Mouse (Mus musculus) hindbrain, postnatal 0 days (tissue): ENCODE results near the gene Gm20388. TPM values are rescaled to one million over a fixed set of nuclear protein-coding genes. Genes with fewer than 3 reads are reported as not detected.

Source experiments
- ATAC-seq: fragments of 200-750 bp; cut with Nextera tagmentation; 2 replicates; pipeline ENCODE4 v1.8.0; 2017; ENCODE audit warnings: mild to moderate bottlenecking, moderate TSS enrichment, moderate library complexity
- DNase-seq: peaks from one replicate; pipeline ENCODE4 v3.0.0-alpha.2; 2015; ENCODE audit warnings: low spot score
- H3K27ac ChIP-seq: fragments of 300-500 bp; sonication (generic); 2 replicates; pipeline ENCODE4 v1.5.1; 2014; ENCODE audit warnings: mild to moderate bottlenecking
- H3K27me3 ChIP-seq: fragments of 300-500 bp; sonication (generic); 2 replicates; pipeline ENCODE4 v1.6.1; 2014; ENCODE audit warnings: low read length, mixed read lengths; ENCODE audit not compliant: insufficient read depth
- H3K36me3 ChIP-seq: fragments of 300-500 bp; sonication (generic); 2 replicates; pipeline ENCODE4 v1.6.1; 2014; ENCODE audit warnings: low read length, mixed read lengths; ENCODE audit not compliant: insufficient read depth
- H3K4me1 ChIP-seq: fragments of 300-500 bp; sonication (generic); 2 replicates; pipeline ENCODE4 v1.6.1; 2014; ENCODE audit warnings: antibody characterized with exemption, low read length, mixed read lengths; ENCODE audit not compliant: insufficient read depth
- H3K4me2 ChIP-seq: fragments of 300-500 bp; sonication (generic); 2 replicates; pipeline ENCODE4 v1.6.1; 2014; ENCODE audit warnings: low read depth, mild to moderate bottlenecking, low read length, moderate library complexity, mixed read lengths
- H3K4me3 ChIP-seq: fragments of 300-500 bp; sonication (generic); 2 replicates; pipeline ENCODE4 v1.5.1; 2014; ENCODE audit warnings: low read length
- H3K9ac ChIP-seq: fragments of 300-500 bp; sonication (generic); replicated peaks from 2 replicates; pipeline ENCODE4 v1.6.1; 2014; ENCODE audit warnings: mild to moderate bottlenecking, low read length, moderate library complexity, mixed read lengths
- H3K9me3 ChIP-seq: fragments of 300-500 bp; sonication (generic); 2 replicates; pipeline ENCODE4 v1.6.1; 2016; ENCODE audit warnings: low read length, mixed read lengths
- CTCF ChIP-seq: IDR thresholded peaks from 2 replicates; pipeline ENCODE4 v1.5.1; 2016; ENCODE audit warnings: antibody characterized with exemption, control low read depth, low read depth
- WGBS: fragments of 180-500 bp; shearing (Covaris S2); extraction: QIAGEN DNeasy Blood & Tissue Kit; methylation state at CpG from one replicate; pipeline ENCODE4 v1.1.7; 2014; 5-methylcytosine and 5-hydroxymethylcytosine counted together
- polyA plus RNA-seq: library from polyadenylated mRNA; unstranded; fragments of >200 nt; fragmentation: Nextera tagmentation; extraction: Ambion mirVana; gene quantifications from 2 replicates; pipeline ENCODE4 v1.2.1, GENCODE M21; 2015
- total RNA-seq: library from RNA; depleted of rRNA; stranded (reverse); fragments of >200 nt; gene quantifications from 2 replicates; pipeline ENCODE4 v1.2.3, GENCODE M21; 2014

Gene Gm20388
- total and polyA plus RNA-seq, 2 experiments from 2014 or later, result 71.3 TPM; not detected in 1

GRCm38 (mm10) chr8:121892875-121893274, 1982.2 kb downstream of the Gm20388 start:
- Histone ChIP-seq H3K9me3 (no peaks in the 10 kb centered on the region), H3K27ac (no peak overlapping the region), H3K27me3 (no peaks in the 10 kb centered on the region), H3K36me3 (peaks cover 21% of the 10 kb centered on the region; the same call in 1 of the 2 replicates), H3K4me2 (no peak overlapping the region), H3K4me1 (peaks cover 15% of the 10 kb centered on the region; the same call in 1 of the 2 replicates), H3K4me3 (no peak overlapping the region), H3K9ac (no peak overlapping the region)
- DNase-seq, result peak; percentile 53
- TF ChIP-seq CTCF, result no peak
- WGBS, result 51% methylated on average over 5 of the region's 5 CpGs
- ATAC-seq, result peak; percentile 30; the same call in 1 of the 2 replicates

GRCm38 (mm10) chr8:121895910-121896309, 1985.3 kb downstream of the Gm20388 start:
- no peak overlapping the region for H3K27ac ChIP-seq
- H3K9me3 ChIP-seq, result no peaks in the 10 kb centered on the region
- H3K4me2 ChIP-seq, result 0 out of 2 replicates have a peak overlapping the region, but pooled peaks have one; percentile 8
- 49% methylated on average over 7 of the region's 7 CpGs for WGBS
- no peak overlapping the region; the same call in 1 of the 2 replicates for H3K9ac ChIP-seq
- peaks cover 24% of the 10 kb centered on the region; the same call in 1 of the 2 replicates for H3K4me1 ChIP-seq
- no peaks in the 10 kb centered on the region for H3K27me3 ChIP-seq
- DNase-seq (peak; percentile 59), ATAC-seq (no peak)
- H3K4me3 ChIP-seq, result no peak overlapping the region
- peaks cover 17% of the 10 kb centered on the region; the same call in 1 of the 2 replicates for H3K36me3 ChIP-seq
- TF ChIP-seq CTCF, result no peak

GRCm38 (mm10) chr8:121896476-121897145, 1986.0 kb downstream of the Gm20388 start:
- Histone ChIP-seq H3K9ac (no peak overlapping the region; the same call in 1 of the 2 replicates), H3K27me3 (no peaks in the 10 kb centered on the region), H3K9me3 (no peaks in the 10 kb centered on the region), H3K4me3 (no peak overlapping the region), H3K4me2 (0 out of 2 replicates have a peak overlapping the region, but pooled peaks have one; percentile 8), H3K36me3 (peaks cover 17% of the 10 kb centered on the region; the same call in 1 of the 2 replicates), H3K27ac (no peak overlapping the region), H3K4me1 (peaks cover 26% of the 10 kb centered on the region; the same call in 1 of the 2 replicates)
- ATAC-seq, result no peak
- 27% methylated on average over 12 of the region's 12 CpGs for whole genome bisulfite sequencing
- DNase-seq, result no peak
- no peak for TF ChIP-seq CTCF

GRCm38 (mm10) chr8:121897205-121897604, 1986.6 kb downstream of the Gm20388 start:
- ATAC-seq, result no peak
- peak overlapping the region; percentile 29; the same call in 1 of the 2 replicates for H3K9ac ChIP-seq
- no peaks in the 10 kb centered on the region for H3K27me3 ChIP-seq
- no peak overlapping the region for H3K4me3 ChIP-seq
- H3K4me1 ChIP-seq, result peaks cover 27% of the 10 kb centered on the region; the same call in 1 of the 2 replicates
- peak overlapping the region; percentile 68; the same call in 1 of the 2 replicates for H3K27ac ChIP-seq
- H3K9me3 ChIP-seq, result no peaks in the 10 kb centered on the region
- DNase-seq, result no peak
- 77% methylated on average over 9 of the region's 9 CpGs for WGBS
- no peak overlapping the region for H3K4me2 ChIP-seq
- peaks cover 17% of the 10 kb centered on the region; the same call in 1 of the 2 replicates for H3K36me3 ChIP-seq
- TF ChIP-seq CTCF, result no peak

- DNase-seq (peak; percentile 50), ATAC-seq (peak; percentile 48; the same call in 1 of the 2 replicates)
- H3K27me3 ChIP-seq, result no peaks in the 10 kb centered on the region
- 0 out of 2 replicates have a peak, but pooled peaks cover 17% of the 10 kb centered on the region for H3K36me3 ChIP-seq
- peak overlapping the region; percentile 9; the same call in 1 of the 2 replicates for H3K9ac ChIP-seq
- H3K4me3 ChIP-seq, result 0 out of 2 replicates have a peak overlapping the region, but pooled peaks have one; percentile 3
- 16% methylated on average over 7 of the region's 7 CpGs for WGBS
- peak overlapping the region; percentile 68 for H3K27ac ChIP-seq
- peaks cover 27% of the 10 kb centered on the region; the same call in 1 of the 2 replicates for H3K4me1 ChIP-seq
- peak overlapping the region; percentile 29; the same call in 1 of the 2 replicates for H3K4me2 ChIP-seq
- no peak for TF ChIP-seq CTCF
- no peaks in the 10 kb centered on the region for H3K9me3 ChIP-seq
These were observed 1987.3 kb downstream of the Gm20388 start for GRCm38 (mm10) chr8:121897871-121898381.

GRCm38 (mm10) chr8:121898401-121898931, 1987.8 kb downstream of the Gm20388 start:
- 0 out of 2 replicates have a peak overlapping the region, but pooled peaks have one; percentile 3 for H3K4me3 ChIP-seq
- peak; percentile 30 for TF ChIP-seq CTCF
- DNase-seq, result peak; percentile 74
- H3K9ac ChIP-seq, result peak overlapping the region; percentile 9; the same call in 1 of the 2 replicates
- no peaks in the 10 kb centered on the region for H3K9me3 ChIP-seq
- H3K27me3 ChIP-seq, result no peaks in the 10 kb centered on the region
- H3K4me2 ChIP-seq, result peak overlapping the region; percentile 29; the same call in 1 of the 2 replicates
- H3K4me1 ChIP-seq, result peaks cover 30% of the 10 kb centered on the region; the same call in 1 of the 2 replicates
- peak overlapping the region; percentile 68 for H3K27ac ChIP-seq
- peak; percentile 86 for ATAC-seq
- 0 out of 2 replicates have a peak, but pooled peaks cover 17% of the 10 kb centered on the region for H3K36me3 ChIP-seq
- WGBS, result 4% methylated on average over 4 of the region's 4 CpGs
